Mouse (Mus musculus): ENCODE results near the gene Usp18. TPM values are rescaled to one million over a fixed set of nuclear protein-coding genes. Genes with fewer than 3 reads are reported as not detected.

Usp18 gene
- polyA plus RNA-seq, 1 experiment from 2014 or later = 21.6 TPM

GRCm38 (mm10) chr6:121210149-121210925 is 35.4 kb upstream of the Usp18 start, which contains the start of gene Tuba8:
Gene Tuba8 (plus strand): TSS chr6:121210696.
- no peak within 1 kb of the TSS for H3K9ac ChIP-seq (ENCODE audit: low read depth, low read length)

GRCm38 (mm10) chr6:121210926-121211289 is 34.8 kb upstream of the Usp18 start:
- H3K4me2 ChIP-seq (replicated peaks; ENCODE audit: low read depth) = peak overlapping the region; percentile 73
- ATAC-seq = no peak
- peaks cover 25% of the 10 kb centered on the region for H3K27me3 ChIP-seq (replicated peaks; ENCODE audit: control insufficient read depth, insufficient read depth, low read length)
- no peak overlapping the region for H3K27ac ChIP-seq (ENCODE audit: low read depth, low read length)
- H3K4me1 ChIP-seq (replicated peaks; ENCODE audit: control insufficient read depth, insufficient read depth, low read length) = no peaks in the 10 kb centered on the region
- no peak overlapping the region for H3K9ac ChIP-seq (ENCODE audit: low read depth, low read length)
- under 1% methylated on average over 12 of the region's 12 CpGs for WGBS
- H3K36me3 ChIP-seq (ENCODE audit: control insufficient read depth, insufficient read depth) = no peaks in the 10 kb centered on the region
- H3K9me3 ChIP-seq (ENCODE audit: control insufficient read depth) = no peaks in the 10 kb centered on the region
- TF ChIP-seq CTCF (IDR thresholded peaks at IDR 0.05; ENCODE audit: low read depth) = no peak
- H3K4me3 ChIP-seq (ENCODE audit: low read depth, low read length) = peak overlapping the region; percentile 38

More at GRCm38 (mm10) chr6:121210149-121210925, 35.4 kb upstream of the Usp18 start, which contains the start of gene Tuba8:
- peaks cover 25% of the 10 kb centered on the region for H3K27me3 ChIP-seq (replicated peaks; ENCODE audit: control insufficient read depth, insufficient read depth, low read length)
- no peaks in the 10 kb centered on the region for H3K36me3 ChIP-seq (ENCODE audit: control insufficient read depth, insufficient read depth)
- H3K4me2 ChIP-seq (replicated peaks; ENCODE audit: low read depth) = peak within 1 kb of the TSS; percentile 73
- TF ChIP-seq CTCF (IDR thresholded peaks at IDR 0.05; ENCODE audit: low read depth) = no peak
- H3K9me3 ChIP-seq (ENCODE audit: control insufficient read depth) = no peaks in the 10 kb centered on the region
- H3K27ac ChIP-seq (ENCODE audit: low read depth, low read length) = no peak within 1 kb of the TSS
- no peaks in the 10 kb centered on the region for H3K4me1 ChIP-seq (replicated peaks; ENCODE audit: control insufficient read depth, insufficient read depth, low read length)
- ATAC-seq = peak; percentile 43; the same call in 1 of the 2 replicates
- H3K4me3 ChIP-seq (ENCODE audit: low read depth, low read length) = peak within 1 kb of the TSS; percentile 38
- WGBS = 6% methylated on average over 29 of the region's 30 CpGs

- Histone ChIP-seq H3K4me2 (replicated peaks; ENCODE audit: low read depth) (no peak overlapping the region), H3K36me3 (ENCODE audit: control insufficient read depth, insufficient read depth) (no peaks in the 10 kb centered on the region), H3K4me1 (replicated peaks; ENCODE audit: control insufficient read depth, insufficient read depth, low read length) (no peaks in the 10 kb centered on the region), H3K4me3 (ENCODE audit: low read depth, low read length) (peak overlapping the region; percentile 38; the same call in 1 of the 2 replicates), H3K27ac (ENCODE audit: low read depth, low read length) (no peak overlapping the region), H3K9me3 (ENCODE audit: control insufficient read depth) (no peaks in the 10 kb centered on the region), H3K27me3 (replicated peaks; ENCODE audit: control insufficient read depth, insufficient read depth, low read length) (peaks cover 25% of the 10 kb centered on the region), H3K9ac (ENCODE audit: low read depth, low read length) (no peak overlapping the region)
- 12% methylated on average over 4 of the region's 5 CpGs for WGBS
- no peak for TF ChIP-seq CTCF (IDR thresholded peaks at IDR 0.05; ENCODE audit: low read depth)
- ATAC-seq = no peak
These were observed 34.0 kb upstream of the Usp18 start for GRCm38 (mm10) chr6:121211743-121212142.

GRCm38 (mm10) chr6:121212988-121213387 is 32.7 kb upstream of the Usp18 start:
- WGBS = 80% methylated on average over 4 of the region's 4 CpGs
- no peak overlapping the region for H3K4me2 ChIP-seq (replicated peaks; ENCODE audit: low read depth)
- no peak for ATAC-seq
- TF ChIP-seq CTCF (IDR thresholded peaks at IDR 0.05; ENCODE audit: low read depth) = no peak
- no peak overlapping the region for H3K27ac ChIP-seq (ENCODE audit: low read depth, low read length)
- no peak overlapping the region for H3K4me3 ChIP-seq (ENCODE audit: low read depth, low read length)
- H3K4me1 ChIP-seq (replicated peaks; ENCODE audit: control insufficient read depth, insufficient read depth, low read length) = no peaks in the 10 kb centered on the region
- peaks cover 25% of the 10 kb centered on the region for H3K27me3 ChIP-seq (replicated peaks; ENCODE audit: control insufficient read depth, insufficient read depth, low read length)
- H3K36me3 ChIP-seq (ENCODE audit: control insufficient read depth, insufficient read depth) = no peaks in the 10 kb centered on the region
- no peak overlapping the region for H3K9ac ChIP-seq (ENCODE audit: low read depth, low read length)
- no peaks in the 10 kb centered on the region for H3K9me3 ChIP-seq (ENCODE audit: control insufficient read depth)

- H3K36me3 ChIP-seq (ENCODE audit: control insufficient read depth, insufficient read depth) = no peaks in the 10 kb centered on the region
- no peaks in the 10 kb centered on the region for H3K4me1 ChIP-seq (replicated peaks; ENCODE audit: control insufficient read depth, insufficient read depth, low read length)
- 83% methylated on average over 5 of the region's 5 CpGs for WGBS
- H3K4me3 ChIP-seq (ENCODE audit: low read depth, low read length) = no peak overlapping the region
- no peak for ATAC-seq
- no peaks in the 10 kb centered on the region for H3K9me3 ChIP-seq (ENCODE audit: control insufficient read depth)
- no peak overlapping the region for H3K27ac ChIP-seq (ENCODE audit: low read depth, low read length)
- peaks cover 25% of the 10 kb centered on the region for H3K27me3 ChIP-seq (replicated peaks; ENCODE audit: control insufficient read depth, insufficient read depth, low read length)
- H3K9ac ChIP-seq (ENCODE audit: low read depth, low read length) = no peak overlapping the region
- no peak overlapping the region for H3K4me2 ChIP-seq (replicated peaks; ENCODE audit: low read depth)
- TF ChIP-seq CTCF (IDR thresholded peaks at IDR 0.05; ENCODE audit: low read depth) = no peak
These were observed 31.5 kb upstream of the Usp18 start for GRCm38 (mm10) chr6:121214221-121214620.

GRCm38 (mm10) chr6:121214667-121215330 is 30.9 kb upstream of the Usp18 start:
- 80% methylated on average over 8 of the region's 8 CpGs for WGBS
- H3K36me3 ChIP-seq (ENCODE audit: control insufficient read depth, insufficient read depth) = no peaks in the 10 kb centered on the region
- no peak overlapping the region for H3K9ac ChIP-seq (ENCODE audit: low read depth, low read length)
- H3K27ac ChIP-seq (ENCODE audit: low read depth, low read length) = no peak overlapping the region
- TF ChIP-seq CTCF (IDR thresholded peaks at IDR 0.05; ENCODE audit: low read depth) = no peak
- no peaks in the 10 kb centered on the region for H3K4me1 ChIP-seq (replicated peaks; ENCODE audit: control insufficient read depth, insufficient read depth, low read length)
- no peak overlapping the region for H3K4me3 ChIP-seq (ENCODE audit: low read depth, low read length)
- peaks cover 22% of the 10 kb centered on the region for H3K27me3 ChIP-seq (replicated peaks; ENCODE audit: control insufficient read depth, insufficient read depth, low read length)
- no peak overlapping the region for H3K4me2 ChIP-seq (replicated peaks; ENCODE audit: low read depth)
- no peaks in the 10 kb centered on the region for H3K9me3 ChIP-seq (ENCODE audit: control insufficient read depth)
- no peak for ATAC-seq

Data from intestine, postnatal 0 days (tissue).